Mouse (Mus musculus): ENCODE data around the gene Car5a.

DNA sequence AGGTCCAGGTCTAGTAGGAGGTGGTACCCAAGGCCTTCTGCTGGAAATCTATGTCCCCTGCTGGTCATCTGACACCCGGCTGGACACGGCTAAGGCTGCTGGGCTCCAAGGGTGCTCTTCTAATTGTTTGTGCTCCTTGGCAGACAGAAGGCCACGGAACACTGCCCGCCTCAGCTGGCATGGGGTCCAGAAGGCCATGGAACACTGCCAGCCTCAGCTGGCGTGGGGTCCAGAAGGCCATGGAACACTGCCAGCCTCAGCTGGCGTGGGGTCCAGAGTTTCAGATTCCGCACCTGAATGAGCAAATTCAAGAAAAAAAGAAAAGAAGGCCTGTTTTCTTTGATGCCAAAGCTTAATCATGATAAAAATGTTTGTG, 36.8 kb upstream of the Car5a start:
- TF ChIP-seq CTCF (IDR thresholded peaks at IDR 0.05; ENCODE audit: low read depth, low read length) (no peak), POLR2A (IDR thresholded peaks at IDR 0.05; ENCODE audit: extremely low read depth, insufficient read depth, low read length) (no peak)

All from liver, adult 2 months (tissue).